Mouse (Mus musculus) left cerebral cortex, adult 6 months (tissue): ENCODE results near the gene Ccdc18. TPM values are rescaled to one million over a fixed set of nuclear protein-coding genes. Genes with fewer than 3 reads are reported as not detected.

Experiments used
- long read RNA-seq, 2 experiments: library from polyadenylated mRNA; unstranded; transcript quantifications; one replicate each; pipeline ENCODE4 v2.0.0; 2019 to 2020
- polyA plus RNA-seq: library from polyadenylated mRNA; unstranded; fragments of <200 nt; fragmentation: Nextera tagmentation; gene quantifications from 2 replicates; pipeline ENCODE4 v1.2.3, GENCODE M21; 2021

Gene Ccdc18
- 0.80 and 1.0 TPM in 2 replicates for polyA plus RNA-seq
- long read RNA-seq, experiment 1, partial matches to known transcripts = 20 of 25 reads
- long read RNA-seq, experiment 1, other reads (novel, unspliced or antisense) = 4 of 25 reads
- long read RNA-seq, experiment 2, partial matches to known transcripts = 8 of 8 reads
- long read RNA-seq, experiment 2, other reads (novel, unspliced or antisense) = 0 of 8 reads

GRCm38 (mm10) chr5:108132441-108133243 lies at the start of gene Ccdc18, which contains the start of gene Tmed5:
Gene Ccdc18 (plus strand): TSS chr5:108132875.
Gene Tmed5 (minus strand): TSS chr5:108132620.

GRCm38 (mm10) chr5:108268127-108269062 lies 135.7 kb downstream of the Ccdc18 start, which contains the start of gene Dr1:
Gene Dr1 (plus strand): TSS chr5:108268897.

Other genes with a start within 250 kb of the Ccdc18 start
- 74.5 and 103 TPM in 2 replicates for gene Rpl5, start 232.4 kb upstream of the Ccdc18 start, polyA plus RNA-seq
- gene Fam69a, start 145.8 kb upstream of the Ccdc18 start, polyA plus RNA-seq = 14.6 and 17.7 TPM in 2 replicates
- gene Mtf2, start 67.2 kb upstream of the Ccdc18 start, polyA plus RNA-seq = 19.7 and 24.5 TPM in 2 replicates
- 34.2 and 50.6 TPM in 2 replicates for gene Tmed5, start 255 bp upstream of the Ccdc18 start, polyA plus RNA-seq
- gene Dr1, start 136.0 kb downstream of the Ccdc18 start, polyA plus RNA-seq = 15.8 and 17.7 TPM in 2 replicates
- gene Pigg, start 179.7 kb downstream of the Ccdc18 start, polyA plus RNA-seq = 4.4 and 5.0 TPM in 2 replicates
- 4.2 and 37.4 TPM in 2 replicates for gene Gm42517, start 235.0 kb downstream of the Ccdc18 start, polyA plus RNA-seq